Mouse (Mus musculus): Measurements from ENCODE around the gene Khdrbs2.

DNA sequence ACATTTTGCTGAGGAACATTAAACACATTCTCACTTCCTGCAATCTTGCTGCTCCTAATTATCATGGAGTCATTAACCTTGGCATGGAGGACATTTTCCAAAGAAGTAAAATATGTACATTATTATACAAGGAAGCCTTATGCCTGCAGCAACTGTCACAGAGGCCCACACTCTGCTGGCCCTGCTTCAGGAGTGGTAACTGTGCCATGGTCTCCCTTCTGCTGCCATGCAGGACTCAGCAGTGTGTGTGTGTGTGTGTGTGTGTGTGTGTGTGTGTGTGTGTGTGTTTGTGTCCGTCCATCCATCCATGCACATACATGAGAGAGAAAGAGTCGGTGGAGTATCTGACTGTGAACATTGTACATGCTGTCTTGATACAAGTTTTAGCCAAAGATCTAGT is 396.4 kb downstream of the Khdrbs2 start:
- TF ChIP-seq CTCF (IDR thresholded peaks at IDR 0.05; ENCODE audit: low read depth, low read length) = no peak
- TF ChIP-seq POLR2A (IDR thresholded peaks at IDR 0.05; ENCODE audit: borderline replicate concordance, low read depth, low read length) = no peak
